In the genomic region with DNA sequence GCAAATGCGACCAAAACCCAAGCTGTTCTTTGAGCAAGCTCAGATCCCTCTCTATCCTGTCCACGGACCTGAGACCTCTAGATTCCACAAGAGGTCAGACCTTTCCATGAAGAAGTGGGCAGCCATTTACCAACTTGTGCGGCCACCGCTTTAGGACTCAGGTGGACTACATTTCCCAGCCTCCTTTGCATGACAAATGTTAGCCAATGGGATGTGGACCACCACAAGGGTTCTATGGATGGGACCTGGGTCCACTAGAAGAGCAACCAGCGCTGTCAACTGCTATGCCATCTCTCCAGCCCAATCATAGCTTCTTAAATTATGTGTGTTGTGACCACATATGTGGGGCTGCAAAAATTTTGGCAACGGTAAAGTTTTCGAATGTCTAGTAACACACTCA, we compare ENCODE assay signal across 9 mouse cellular contexts. TPM values are rescaled to one million over a fixed set of nuclear protein-coding genes. Genes with fewer than 3 reads are reported as not detected.
DNase-seq lines count a peak whose midpoint lies in the region; TF ChIP-seq lines count a peak whose summit lies in the region.
"Had no signal": no experiment of that assay in that cellular context is flagged by ENCODE, and none has a peak within 500 bp of the region (broad histone marks: within the 10 kb centered on the region; RNA-seq: fewer than 3 reads in every experiment).

No protein-coding gene starts in this region.

- TF ChIP-seq CTCF in left cerebral cortex, adult 2 months (IDR thresholded peaks at IDR 0.05) = no peak

- H3K4me3 ChIP-seq in left cerebral cortex, adult 2 months = peak overlapping the region; percentile 13; the same call in 1 of the 2 replicates

- intact Hi-C loops in left cerebral cortex, adult 2 months (cut with DNase I) = no loop called here

- H3K27ac ChIP-seq in left cerebral cortex, adult 2 months = no peak overlapping the region

- DNase-seq in adrenal gland, postnatal 36 days = peak; percentile 21 to 28
- no peak for DNase-seq in adrenal gland, postnatal 25 days
- DNase-seq in lung, postnatal 36 days = peak; percentile 47
- no peak for DNase-seq in lung, postnatal 25 days (ENCODE audit: low spot score)
- DNase-seq in left cerebral cortex, adult 2 months (ENCODE audit: extremely low spot score in 1 of 2, low spot score in 2 of 2) = peak in 1 of 2 experiments; percentile 35
- DNase-seq in right cerebral cortex, postnatal 25 days = peak; percentile 38
- DNase-seq in thymus, postnatal 0 days (ENCODE audit: low spot score) = no peak
- no peak for DNase-seq in natural killer cell, adult 2 months (ENCODE audit: low spot score in 2 of 2)

RNA-seq across cellular contexts. Expression of gene Man2b2, which starts 0.8 kb away (rescaled TPM):
- 10 to 100 TPM; 51.1 to 52.1 TPM for total RNA-seq in adrenal gland, postnatal 36 days (2021)
- 60.2 and 64.4 TPM in 2 replicates for total RNA-seq in adrenal gland, postnatal 25 days (2021)
- total RNA-seq in left cerebral cortex, adult 2 months (2021) = 10 to 100 TPM; 25.3 to 25.8 TPM
- polyA plus RNA-seq in thymus, postnatal 0 days (2015; fragmentation: Nextera tagmentation; extraction: Ambion mirVana) = 15.4 and 15.6 TPM in 2 replicates

RNA-seq across cellular contexts. Expression of gene Mrfap1, which starts 34.7 kb away (rescaled TPM):
- total RNA-seq in adrenal gland, postnatal 36 days (2021) = 100 to 1,000 TPM; 671 to 795 TPM
- total RNA-seq in adrenal gland, postnatal 25 days (2021) = 603 and 658 TPM in 2 replicates
- 100 to 1,000 TPM; 409 to 435 TPM for total RNA-seq in left cerebral cortex, adult 2 months (2021)
- polyA plus RNA-seq in thymus, postnatal 0 days (2015; fragmentation: Nextera tagmentation; extraction: Ambion mirVana) = 322 and 329 TPM in 2 replicates

RNA-seq across cellular contexts. Expression of gene Ppp2r2c, which starts 37.0 kb away (rescaled TPM):
- 1 to 10 TPM; 4.0 to 6.6 TPM for total RNA-seq in adrenal gland, postnatal 36 days (2021)
- 4.7 and 7.5 TPM in 2 replicates for total RNA-seq in adrenal gland, postnatal 25 days (2021)
- 100 to 1,000 TPM; 448 to 462 TPM for total RNA-seq in left cerebral cortex, adult 2 months (2021)
- polyA plus RNA-seq in thymus, postnatal 0 days (2015; fragmentation: Nextera tagmentation; extraction: Ambion mirVana) = 0.04 TPM in 1 of 2 replicates, not detected in the other
- polyA plus RNA-seq: C2C12 had no signal

Comparison
In these comparisons a context has a peak if more than half of its experiments do, and no peak if none do; other contexts are left out.
1. DNase-seq: peak in adrenal gland, postnatal 36 days (2 of 2), lung, postnatal 36 days (single experiment) and right cerebral cortex, postnatal 25 days (single experiment); none in adrenal gland, postnatal 25 days (single experiment), lung, postnatal 25 days (single experiment), thymus, postnatal 0 days (single experiment) and natural killer cell, adult 2 months (0 of 2).
2. RNA of gene Ppp2r2c, which starts 37.0 kb away (total RNA-seq): 448 to 462 TPM in left cerebral cortex, adult 2 months; 4.7 to 7.5 TPM in adrenal gland, postnatal 25 days and 4.0 to 6.6 TPM in adrenal gland, postnatal 36 days; every median in the first group is over 10 times any median in the second.